Mouse (Mus musculus): ENCODE measurements around the gene Klhl3. TPM values are rescaled to one million over a fixed set of nuclear protein-coding genes. Genes with fewer than 3 reads are reported as not detected.
A peak's percentile ranks its signal among the peaks of the same experiment; 100 is the strongest.

Klhl3 gene
- polyA plus RNA-seq, 1 experiment = 0.50 TPM

DNA sequence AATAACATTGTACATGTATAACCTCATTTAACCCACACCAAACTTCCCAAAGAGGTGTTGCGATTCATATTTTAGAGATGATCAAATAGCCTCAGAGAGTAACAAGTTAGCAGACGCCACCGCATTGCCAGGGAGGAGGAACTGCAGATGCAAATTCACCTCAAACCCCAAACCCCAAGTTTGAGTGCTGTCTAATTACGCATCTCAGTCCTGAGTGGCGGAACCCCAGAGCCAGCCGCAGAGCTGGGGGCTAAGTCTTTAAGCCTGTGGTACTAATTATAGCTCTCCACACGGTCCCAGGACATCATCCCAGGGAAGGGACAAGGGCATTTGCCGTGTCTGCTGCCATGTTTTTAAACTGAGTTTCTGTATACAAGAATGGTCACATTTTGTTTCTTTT, 75.9 kb downstream of the Klhl3 start:
- no peaks in the 10 kb centered on the region for H3K4me1 ChIP-seq (ENCODE audit: control insufficient read depth, insufficient read depth, low read length)
- H3K4me3 ChIP-seq (replicated peaks; ENCODE audit: control insufficient read depth, low read depth, low read length) = no peak overlapping the region
- WGBS = 42% methylated on average over 8 of the region's 8 CpGs
- H3K27ac ChIP-seq (ENCODE audit: control insufficient read depth, insufficient read depth, low read depth, low read length, poor library complexity) = no peak overlapping the region
- no peak for TF ChIP-seq CTCF (IDR thresholded peaks at IDR 0.05; ENCODE audit: control insufficient read depth, insufficient read depth, low read length)

DNA sequence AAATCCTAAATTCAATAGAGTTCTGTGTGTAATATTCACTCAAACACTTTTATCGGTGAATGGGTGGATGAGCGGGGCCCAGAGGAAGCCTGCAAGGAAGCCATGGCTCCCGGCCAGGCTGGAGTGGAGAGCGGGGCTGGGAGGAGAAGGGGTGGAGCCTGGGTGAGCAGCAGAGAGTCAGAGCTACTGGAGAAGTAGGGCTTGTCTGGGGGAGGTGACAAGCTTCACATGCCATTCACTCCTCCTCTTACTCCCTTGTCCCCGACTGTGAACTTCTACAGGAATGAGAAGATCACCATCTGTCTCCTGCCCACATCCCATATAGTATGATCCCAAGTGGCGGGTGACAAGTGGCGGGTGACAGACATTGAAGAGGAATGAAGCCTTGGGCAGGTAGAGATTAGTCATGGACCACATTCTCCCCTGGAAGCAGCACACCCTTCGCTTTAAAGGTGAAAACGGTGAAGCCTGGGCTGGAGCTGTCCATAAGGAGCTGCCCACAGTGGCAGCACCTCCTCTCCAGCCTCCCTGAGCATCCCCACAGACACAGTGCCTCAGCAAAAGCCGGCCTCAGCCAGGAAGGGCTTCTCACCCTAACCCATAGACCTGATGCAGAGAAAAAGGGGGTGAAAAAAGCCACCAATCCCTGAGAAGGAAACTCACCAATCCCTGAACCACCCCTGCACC, 77.8 kb downstream of the Klhl3 start:
- TF ChIP-seq POLR2A (IDR thresholded peaks at IDR 0.05; ENCODE audit: borderline replicate concordance, control insufficient read depth, low read depth, low read length) = no peak
- no peak for TF ChIP-seq CTCF (IDR thresholded peaks at IDR 0.05; ENCODE audit: control insufficient read depth, insufficient read depth, low read length)
- Histone ChIP-seq H3K4me1 (ENCODE audit: control insufficient read depth, insufficient read depth, low read length) (no peaks in the 10 kb centered on the region), H3K27ac (ENCODE audit: control insufficient read depth, insufficient read depth, low read depth, low read length, poor library complexity) (no peak overlapping the region), H3K4me3 (replicated peaks; ENCODE audit: control insufficient read depth, low read depth, low read length) (no peak overlapping the region)
- WGBS = 34% methylated on average over 10 of the region's 10 CpGs

DNA sequence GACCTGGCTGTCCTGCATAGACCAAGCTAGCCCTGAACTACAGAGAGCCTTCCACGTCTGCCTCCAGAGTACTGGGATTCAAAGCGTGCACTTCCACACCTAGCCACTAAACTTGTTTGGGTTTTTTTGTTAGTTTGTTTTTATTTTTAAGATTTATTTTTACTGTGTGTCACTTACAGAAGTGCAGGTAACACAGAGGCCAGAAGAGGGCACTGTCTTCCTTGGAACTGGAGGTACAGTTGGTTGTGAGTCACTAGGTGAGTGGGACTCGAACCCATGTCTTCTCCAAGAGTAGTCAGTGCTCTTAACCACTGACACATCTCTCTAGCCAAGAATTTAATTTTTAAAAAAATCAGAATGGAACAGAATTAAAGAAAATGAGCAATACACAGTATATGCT, 78.4 kb downstream of the Klhl3 start:
- TF ChIP-seq CTCF (IDR thresholded peaks at IDR 0.05; ENCODE audit: control insufficient read depth, insufficient read depth, low read length) = no peak
- TF ChIP-seq POLR2A (IDR thresholded peaks at IDR 0.05; ENCODE audit: borderline replicate concordance, control insufficient read depth, low read depth, low read length) = no peak
- 84% methylated on average over 3 of the region's 3 CpGs for WGBS
- H3K4me1 ChIP-seq (ENCODE audit: control insufficient read depth, insufficient read depth, low read length) = no peaks in the 10 kb centered on the region
- no peak overlapping the region for H3K27ac ChIP-seq (ENCODE audit: control insufficient read depth, insufficient read depth, low read depth, low read length, poor library complexity)
- no peak overlapping the region for H3K4me3 ChIP-seq (replicated peaks; ENCODE audit: control insufficient read depth, low read depth, low read length)

DNA sequence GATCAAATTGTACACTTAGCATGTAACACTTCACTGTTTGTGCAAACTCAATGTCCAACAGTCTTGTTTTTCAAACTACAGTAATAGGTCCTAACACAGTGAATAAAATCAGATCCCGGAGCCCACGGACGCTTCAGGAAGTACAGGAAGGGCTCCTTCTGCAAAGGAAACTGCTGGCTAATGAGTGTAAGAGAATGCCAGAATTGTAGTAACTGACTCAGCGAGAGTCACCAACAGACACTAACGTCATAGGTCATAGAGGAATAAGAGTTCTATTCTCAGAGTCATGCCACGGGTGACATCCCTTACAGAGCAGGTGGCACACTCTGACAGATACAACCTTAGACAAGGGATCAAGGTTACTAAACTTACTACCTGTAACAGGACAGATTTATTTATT, 78.9 kb downstream of the Klhl3 start:
- TF ChIP-seq POLR2A (IDR thresholded peaks at IDR 0.05; ENCODE audit: borderline replicate concordance, control insufficient read depth, low read depth, low read length) (no peak), CTCF (IDR thresholded peaks at IDR 0.05; ENCODE audit: control insufficient read depth, insufficient read depth, low read length) (no peak)
- no peaks in the 10 kb centered on the region for H3K4me1 ChIP-seq (ENCODE audit: control insufficient read depth, insufficient read depth, low read length)
- no peak overlapping the region for H3K27ac ChIP-seq (ENCODE audit: control insufficient read depth, insufficient read depth, low read depth, low read length, poor library complexity)
- H3K4me3 ChIP-seq (replicated peaks; ENCODE audit: control insufficient read depth, low read depth, low read length) = no peak overlapping the region
- WGBS = 28% methylated on average over 6 of the region's 6 CpGs

DNA sequence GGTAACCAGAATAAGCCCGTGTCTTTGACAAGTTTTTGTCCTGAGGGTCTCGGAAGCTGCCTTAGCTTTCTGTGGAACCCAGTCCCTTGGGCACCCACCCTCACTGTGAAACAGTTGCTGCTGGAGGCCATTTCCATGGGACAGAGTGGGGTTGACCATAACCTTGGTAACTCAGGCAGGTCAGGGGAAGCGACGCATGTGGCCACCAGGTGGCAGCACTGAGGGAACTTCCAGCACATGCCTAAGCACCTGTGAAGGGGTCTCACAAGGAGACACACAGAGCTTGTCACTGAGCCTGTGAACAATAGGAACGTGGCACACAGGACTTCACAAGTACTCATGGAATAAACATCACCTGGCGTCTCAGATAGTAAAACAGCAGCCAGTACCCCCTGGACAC, 81.6 kb downstream of the Klhl3 start:
- H3K4me3 ChIP-seq (replicated peaks; ENCODE audit: control insufficient read depth, low read depth, low read length) = no peak overlapping the region
- TF ChIP-seq CTCF (IDR thresholded peaks at IDR 0.05; ENCODE audit: control insufficient read depth, insufficient read depth, low read length) (peak; percentile 88), POLR2A (IDR thresholded peaks at IDR 0.05; ENCODE audit: borderline replicate concordance, control insufficient read depth, low read depth, low read length) (no peak)
- H3K4me1 ChIP-seq (ENCODE audit: control insufficient read depth, insufficient read depth, low read length) = no peaks in the 10 kb centered on the region
- WGBS = 52% methylated on average over 6 of the region's 6 CpGs
- no peak overlapping the region for H3K27ac ChIP-seq (ENCODE audit: control insufficient read depth, insufficient read depth, low read depth, low read length, poor library complexity)

DNA sequence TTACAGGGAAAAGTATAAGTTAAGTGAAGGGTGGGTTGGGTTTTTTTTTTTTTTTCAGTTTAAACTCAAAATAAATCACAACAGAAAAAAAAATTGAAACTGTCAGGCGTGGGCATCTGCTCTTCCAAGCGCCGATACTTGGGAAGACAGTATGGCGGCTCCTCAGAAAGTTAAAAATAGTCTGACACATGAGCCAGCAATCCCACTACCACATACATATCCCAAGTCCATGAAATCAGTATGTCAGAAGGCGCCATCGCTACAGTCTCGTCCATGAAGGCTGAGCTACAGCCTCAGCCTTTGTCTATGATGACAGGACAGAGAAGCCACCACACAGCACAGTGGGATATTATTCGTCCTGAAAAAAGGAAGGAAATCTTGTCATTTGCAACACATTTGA, 86.3 kb downstream of the Klhl3 start:
- TF ChIP-seq POLR2A (IDR thresholded peaks at IDR 0.05; ENCODE audit: borderline replicate concordance, control insufficient read depth, low read depth, low read length) = no peak
- H3K4me3 ChIP-seq (replicated peaks; ENCODE audit: control insufficient read depth, low read depth, low read length) = no peak overlapping the region
- no peak overlapping the region for H3K27ac ChIP-seq (ENCODE audit: control insufficient read depth, insufficient read depth, low read depth, low read length, poor library complexity)
- no peaks in the 10 kb centered on the region; the same call in 1 of the 2 replicates for H3K4me1 ChIP-seq (ENCODE audit: control insufficient read depth, insufficient read depth, low read length)
- 72% methylated on average over 8 of the region's 8 CpGs for whole genome bisulfite sequencing

DNA sequence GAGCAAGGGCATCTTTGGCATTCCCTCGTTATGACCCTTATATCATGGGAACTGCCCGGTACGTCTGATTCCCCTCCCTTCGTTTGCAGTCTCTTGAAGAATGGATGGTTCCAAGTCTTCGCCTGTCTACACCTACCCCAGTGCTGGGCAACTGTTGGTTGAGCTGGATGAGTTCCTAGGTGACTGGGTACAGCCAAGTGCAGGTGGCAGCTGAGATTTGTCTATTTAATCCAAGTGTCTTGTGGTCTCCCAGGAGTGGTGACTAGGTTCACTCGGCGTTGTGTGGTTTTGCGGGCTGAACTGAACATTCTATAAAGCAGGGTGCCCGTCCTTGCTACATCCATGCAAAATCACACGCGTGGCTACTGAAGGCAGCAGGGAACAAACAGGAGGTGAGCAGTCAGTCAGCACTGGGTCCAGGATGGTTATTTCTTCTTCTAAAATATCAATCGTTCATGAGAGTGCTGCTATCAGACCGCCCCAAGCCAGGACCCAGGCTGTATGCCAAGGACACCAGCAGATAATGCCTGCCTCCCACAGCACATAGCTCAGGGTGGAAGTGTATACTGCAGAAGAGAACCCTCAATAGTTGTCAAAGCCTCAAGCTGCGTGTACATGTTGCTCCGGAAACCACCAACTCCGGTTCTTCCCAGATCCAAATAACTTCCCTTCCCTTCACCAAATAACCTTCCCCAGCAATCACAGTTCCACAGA, 87.5 kb downstream of the Klhl3 start:
- 85% methylated on average over 16 of the region's 16 CpGs for WGBS
- TF ChIP-seq POLR2A (IDR thresholded peaks at IDR 0.05; ENCODE audit: borderline replicate concordance, control insufficient read depth, low read depth, low read length) (no peak), CTCF (IDR thresholded peaks at IDR 0.05; ENCODE audit: control insufficient read depth, insufficient read depth, low read length) (no peak)

DNA sequence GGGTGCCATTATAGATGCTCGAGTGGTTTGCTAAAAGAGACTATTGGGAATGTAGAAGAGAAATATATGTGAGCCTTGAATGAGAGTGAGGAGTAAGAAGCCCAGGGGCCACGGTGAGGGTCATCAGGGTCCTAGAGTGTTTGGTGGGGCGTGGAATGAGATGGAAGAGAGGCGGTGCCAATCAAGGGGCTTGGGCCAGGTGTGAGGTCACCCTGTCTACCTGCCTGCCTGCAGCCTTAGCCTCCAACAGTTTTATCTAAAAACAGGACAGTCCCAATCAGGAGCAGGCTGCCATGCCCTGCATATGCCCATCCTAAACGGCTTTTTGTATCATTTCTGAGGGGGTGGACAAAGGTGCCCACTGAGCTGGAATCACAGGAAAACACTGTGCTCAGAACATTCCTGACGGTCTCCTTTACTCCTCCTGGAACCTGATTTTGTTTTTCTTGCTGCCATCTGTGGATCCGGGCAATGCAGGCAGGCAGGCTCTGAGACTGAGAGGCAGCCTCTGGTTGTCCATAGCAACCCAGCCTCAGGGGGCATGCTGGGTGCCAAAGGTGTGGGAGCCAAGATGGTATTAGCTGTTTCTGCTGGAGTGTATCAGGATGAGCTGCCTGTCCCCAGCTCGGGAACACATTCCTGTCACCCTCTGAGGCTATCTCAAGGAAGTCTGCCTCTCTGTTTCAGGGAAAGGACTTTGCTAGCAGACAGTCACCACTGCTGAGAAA, 89.5 kb downstream of the Klhl3 start:
- WGBS = 79% methylated on average over 8 of the region's 8 CpGs
- H3K27ac ChIP-seq (ENCODE audit: control insufficient read depth, insufficient read depth, low read depth, low read length, poor library complexity) = no peak overlapping the region
- no peak overlapping the region for H3K4me3 ChIP-seq (replicated peaks; ENCODE audit: control insufficient read depth, low read depth, low read length)
- no peaks in the 10 kb centered on the region; the same call in none of the 2 replicates for H3K4me1 ChIP-seq (ENCODE audit: control insufficient read depth, insufficient read depth, low read length)
- TF ChIP-seq POLR2A (IDR thresholded peaks at IDR 0.05; ENCODE audit: borderline replicate concordance, control insufficient read depth, low read depth, low read length) (no peak), CTCF (IDR thresholded peaks at IDR 0.05; ENCODE audit: control insufficient read depth, insufficient read depth, low read length) (no peak)

More for the DNA sequence above, 87.5 kb downstream of the Klhl3 start:
- H3K4me1 ChIP-seq (ENCODE audit: control insufficient read depth, insufficient read depth, low read length) = no peaks in the 10 kb centered on the region; the same call in 1 of the 2 replicates
- H3K4me3 ChIP-seq (replicated peaks; ENCODE audit: control insufficient read depth, low read depth, low read length) = no peak overlapping the region
- H3K27ac ChIP-seq (ENCODE audit: control insufficient read depth, insufficient read depth, low read depth, low read length, poor library complexity) = no peak overlapping the region
